Mouse (Mus musculus) v-Abl transformed pro-B cells (cell line): Measurements from ENCODE around the gene Hoxc6.

ENCODE experiments used
- in situ Hi-C, 2 experiments: fragments of 400-800 bp; cut with MboI; formaldehyde crosslinking; loops; one replicate each; pipeline ENCODE4 v1.15.1; 2025; ENCODE audit not compliant: unreplicated experiment in 2 of 2

The Hoxc6 gene

GRCm38 (mm10) chr15:102987124-102987833, 10.8 kb upstream of the Hoxc6 start:
- in situ Hi-C loops = loop anchor here (5.0 to 10.0 kb wide), 4 partner anchors 185 to 358 kb away; partner anchors contain the start of genes Gpr84 (in 2 of the 2) and Zfp385a (in 2 of the 2)

GRCm38 (mm10) chr15:102988078-102988477, 10.0 kb upstream of the Hoxc6 start:
- in situ Hi-C loops = loop anchor here (5.0 to 10.0 kb wide), 4 partner anchors 184 to 357 kb away; partner anchors contain the start of genes Gpr84 (in 2 of the 2) and Zfp385a (in 2 of the 2)

GRCm38 (mm10) chr15:102990461-102991397, 7.3 kb upstream of the Hoxc6 start, which contains the start of gene Hoxc8:
Gene Hoxc8, plus strand, starts transcription at chr15:102990607.
- in situ Hi-C loops = no loop called here

GRCm38 (mm10) chr15:102991782-102992181, 6.3 kb upstream of the Hoxc6 start:
- in situ Hi-C loops = no loop called here

GRCm38 (mm10) chr15:102992206-102992605, 5.9 kb upstream of the Hoxc6 start:
- in situ Hi-C loops = no loop called here

GRCm38 (mm10) chr15:102992863-102993262, 5.2 kb upstream of the Hoxc6 start:
- in situ Hi-C loops = no loop called here

GRCm38 (mm10) chr15:102996548-102996947, 1.5 kb upstream of the Hoxc6 start:
- in situ Hi-C loops = no loop called here

GRCm38 (mm10) chr15:102997431-102997830, 626 bp upstream of the Hoxc6 start:
- in situ Hi-C loops = no loop called here

- in situ Hi-C loops = no loop called here
These were observed 638 bp downstream of the Hoxc6 start for GRCm38 (mm10) chr15:102998608-102999182.

GRCm38 (mm10) chr15:102999183-102999831, 1.2 kb downstream of the Hoxc6 start:
- in situ Hi-C loops = no loop called here

- in situ Hi-C loops = no loop called here
These were observed 1.9 kb downstream of the Hoxc6 start for GRCm38 (mm10) chr15:102999955-103000354.

GRCm38 (mm10) chr15:103000501-103000901, 2.4 kb downstream of the Hoxc6 start:
- in situ Hi-C loops = no loop called here

GRCm38 (mm10) chr15:103001370-103001769, 3.3 kb downstream of the Hoxc6 start:
- in situ Hi-C loops = no loop called here

- in situ Hi-C loops = no loop called here
These were observed 4.1 kb downstream of the Hoxc6 start for GRCm38 (mm10) chr15:103002156-103002555.

- in situ Hi-C loops = no loop called here
These were observed 4.9 kb downstream of the Hoxc6 start for GRCm38 (mm10) chr15:103002821-103003448.

GRCm38 (mm10) chr15:103005308-103005707, 7.3 kb downstream of the Hoxc6 start:
- in situ Hi-C loops = no loop called here

- in situ Hi-C loops = no loop called here
These were observed 7.7 kb downstream of the Hoxc6 start for GRCm38 (mm10) chr15:103005797-103006196.

- in situ Hi-C loops = no loop called here
These were observed 8.3 kb downstream of the Hoxc6 start for GRCm38 (mm10) chr15:103006326-103006725.

GRCm38 (mm10) chr15:103009265-103010111, 11.4 kb downstream of the Hoxc6 start:
- in situ Hi-C loops = loop anchor here in 1 of 2 experiments (5.0 kb wide), 1 partner anchor 163 kb away; no protein-coding TSS in a partner anchor
